Mouse (Mus musculus) megakaryocyte, adult 5-6 weeks (primary cell): Measurements from ENCODE around the gene Defa17. TPM values are rescaled to one million over a fixed set of nuclear protein-coding genes. Genes with fewer than 3 reads are reported as not detected.
"Not testable (repeated sequence)": the region's sequence is repeated elsewhere in the genome, so short reads cannot be mapped to it uniquely, and the experiment has no call there.

ENCODE experiments used
- ATAC-seq: 2 replicates; pipeline ENCODE4 v1.8.0; 2016; ENCODE audit warnings: mild to moderate bottlenecking, inconsistent platforms; ENCODE audit not compliant: poor library complexity, severe bottlenecking
- total RNA-seq, 2 experiments: library from RNA; stranded (forward) in 1 of 2; stranded (reverse) in 1 of 2; fragments of 153-499, 151-499 nt in 1 of 2; fragments of 221-1000, 200-1000 nt in 1 of 2; gene quantifications; 2 replicates each; pipeline versions ENCODE4 v1.2.3 to v1.2.4; 2015 to 2017

Defa17 gene
- not detected in 2 replicates for total RNA-seq (2015)
- not detected in 2 replicates for total RNA-seq (2017)

DNA sequence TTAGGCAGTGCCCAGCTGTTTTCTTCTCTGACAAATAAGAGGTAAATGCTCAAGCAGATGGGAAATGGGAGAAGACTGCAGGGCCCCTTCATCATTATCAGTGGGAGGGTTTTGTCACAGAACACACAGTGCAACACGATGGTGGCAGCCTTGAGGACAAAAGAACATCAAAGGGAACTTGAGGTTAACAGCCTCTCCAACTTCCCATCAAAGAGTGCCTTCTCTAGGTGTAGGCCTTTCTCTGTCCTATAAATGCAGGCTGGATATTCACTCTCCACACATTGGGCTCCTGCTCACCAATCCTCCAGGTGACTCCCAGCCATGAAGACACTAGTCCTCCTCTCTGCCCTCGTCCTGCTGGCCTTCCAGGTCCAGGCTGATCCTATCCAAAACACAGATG, at the start of gene Defa17:
Defa17 (plus strand) TSS at position 301 of the 400 bp plus-strand sequence.
- ATAC-seq, result not testable (repeated sequence)

- not testable (repeated sequence) for ATAC-seq
Observed at GRCm38 (mm10) chr8:21617883-21618282, 37.7 kb upstream of the Defa17 start, which contains the start of gene Defa26. Defa26 (plus strand) TSS chr8:21618183.

GRCm38 (mm10) chr8:21665497-21665896, 9.9 kb downstream of the Defa17 start, which contains the start of gene Defa34:
Defa34 (plus strand) TSS chr8:21665797.
- ATAC-seq, result not testable (repeated sequence)

DNA sequence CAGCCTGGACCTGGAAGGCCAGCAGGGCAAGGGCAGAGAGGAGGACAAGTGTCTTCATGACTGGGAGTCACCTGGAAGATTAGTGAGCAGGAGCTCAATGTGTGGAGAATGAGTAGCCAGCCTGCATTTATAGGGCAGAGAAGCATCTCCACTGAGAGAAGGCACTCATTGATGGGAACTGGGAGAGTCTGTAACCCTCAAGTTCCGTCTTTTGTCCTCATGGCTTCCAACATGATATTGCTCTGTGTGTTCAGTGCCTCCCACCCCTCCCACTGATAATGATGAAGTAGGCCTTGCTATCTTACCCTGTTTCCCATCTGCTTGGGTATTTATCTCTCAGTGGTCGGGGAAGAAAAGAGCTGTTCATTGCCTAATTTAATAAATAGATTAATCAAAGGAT, 48.0 kb downstream of the Defa17 start, which contains the start of gene AY761184:
AY761184 (minus strand) TSS at position 101 of the 400 bp plus-strand sequence.
- not testable (repeated sequence) for ATAC-seq

Other genes with a start within 250 kb of the Defa17 start
- not detected in 2 replicates for gene Defa36, start 228.4 kb upstream of the Defa17 start, total RNA-seq (2015)
- not detected in 2 replicates for gene Defa36, start 228.4 kb upstream of the Defa17 start, total RNA-seq (2017)
- not detected in 2 replicates for gene Gm7849, start 199.2 kb upstream of the Defa17 start, total RNA-seq (2015)
- not detected in 2 replicates for gene Gm7849, start 199.2 kb upstream of the Defa17 start, total RNA-seq (2017)
- gene Defa20, start 146.5 kb upstream of the Defa17 start, total RNA-seq (2015), result not detected in 2 replicates
- not detected in 2 replicates for gene Defa20, start 146.5 kb upstream of the Defa17 start, total RNA-seq (2017)
- not detected in 2 replicates for gene Defa32, start 126.7 kb upstream of the Defa17 start, total RNA-seq (2015)
- gene Defa32, start 126.7 kb upstream of the Defa17 start, total RNA-seq (2017), result not detected in 2 replicates
- not detected in 2 replicates for gene Defa37, start 90.4 kb upstream of the Defa17 start, total RNA-seq (2015)
- gene Defa37, start 90.4 kb upstream of the Defa17 start, total RNA-seq (2017), result not detected in 2 replicates
- gene Defa28, start 72.8 kb upstream of the Defa17 start, total RNA-seq (2015), result not detected in 2 replicates
- not detected in 2 replicates for gene Defa28, start 72.8 kb upstream of the Defa17 start, total RNA-seq (2017)
- gene Gm7861, start 61.3 kb upstream of the Defa17 start, total RNA-seq (2015), result not detected in 2 replicates
- gene Gm7861, start 61.3 kb upstream of the Defa17 start, total RNA-seq (2017), result not detected in 2 replicates
- gene Defa26, start 37.6 kb upstream of the Defa17 start, total RNA-seq (2015), result not detected in 2 replicates
- not detected in 2 replicates for gene Defa26, start 37.6 kb upstream of the Defa17 start, total RNA-seq (2017)
- not detected in 2 replicates for gene Defa34, start 10.0 kb downstream of the Defa17 start, total RNA-seq (2015)
- not detected in 2 replicates for gene Defa34, start 10.0 kb downstream of the Defa17 start, total RNA-seq (2017)
- not detected in 2 replicates for gene AY761184, start 47.9 kb downstream of the Defa17 start, total RNA-seq (2015)
- not detected in 2 replicates for gene AY761184, start 47.9 kb downstream of the Defa17 start, total RNA-seq (2017)
- not detected in 2 replicates for gene Defa24, start 78.7 kb downstream of the Defa17 start, total RNA-seq (2015)
- not detected in 2 replicates for gene Defa24, start 78.7 kb downstream of the Defa17 start, total RNA-seq (2017)
- gene Defb50, start 167.8 kb downstream of the Defa17 start, total RNA-seq (2015), result not detected in 2 replicates
- not detected in 2 replicates for gene Defb50, start 167.8 kb downstream of the Defa17 start, total RNA-seq (2017)
- gene Defb2, start 184.1 kb downstream of the Defa17 start, total RNA-seq (2015), result not detected in 2 replicates
- gene Defb2, start 184.1 kb downstream of the Defa17 start, total RNA-seq (2017), result not detected in 2 replicates
- gene Defb10, start 203.1 kb downstream of the Defa17 start, total RNA-seq (2015), result not detected in 2 replicates
- gene Defb10, start 203.1 kb downstream of the Defa17 start, total RNA-seq (2017), result not detected in 2 replicates
- not detected in 2 replicates for gene Defb9, start 229.6 kb downstream of the Defa17 start, total RNA-seq (2015)
- gene Defb9, start 229.6 kb downstream of the Defa17 start, total RNA-seq (2017), result not detected in 2 replicates